Mouse (Mus musculus): ENCODE measurements around the gene Rptn. TPM values are rescaled to one million over a fixed set of nuclear protein-coding genes. Genes with fewer than 3 reads are reported as not detected.
"Not testable (repeated sequence)": the region's sequence is repeated elsewhere in the genome, so short reads cannot be mapped to it uniquely, and the experiment has no call there.

Gene Rptn
- polyA plus RNA-seq, 1 experiment from 2014 or later = not detected

- Histone ChIP-seq H3K27ac (no peak overlapping the region), H3K4me1 (no peaks in the 10 kb centered on the region), H3K4me3 (no peak overlapping the region), H3K9me3 (no peaks in the 10 kb centered on the region), H3K9ac (no peak overlapping the region), H3K36me3 (replicated peaks) (no peaks in the 10 kb centered on the region), H3K27me3 (replicated peaks) (no peaks in the 10 kb centered on the region), H3K4me2 (no peak overlapping the region)
- no peak for ATAC-seq (replicated peaks)
- 30% methylated on average over 3 of the region's 3 CpGs for WGBS
These were observed 38.2 kb downstream of the Rptn start for GRCm38 (mm10) chr3:93431673-93432072.

DNA sequence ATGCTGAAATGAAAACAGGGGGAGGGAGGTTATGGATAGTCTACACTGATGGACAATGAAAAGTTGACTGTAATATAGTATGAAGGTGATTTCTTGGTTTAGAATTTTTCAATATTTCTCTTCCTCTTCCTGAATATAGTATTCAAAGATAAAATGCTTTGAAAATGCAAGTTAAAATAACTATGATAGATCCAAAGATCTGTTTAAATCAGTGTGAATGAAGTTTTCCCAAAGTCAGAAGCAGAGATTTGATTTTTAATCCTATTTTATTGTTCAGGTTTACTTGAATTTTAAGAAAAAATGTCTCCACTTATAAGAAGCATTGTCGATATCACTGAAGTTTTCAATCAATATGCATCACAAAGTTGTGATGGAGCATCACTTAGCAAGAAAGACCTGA, 48.5 kb downstream of the Rptn start, which contains the start of gene Tchh:
Gene Tchh, plus strand, starts transcription at position 301 of the 400 bp plus-strand sequence.
- ATAC-seq (replicated peaks) = no peak
- Histone ChIP-seq H3K27me3 (replicated peaks) (peaks cover 21% of the 10 kb centered on the region), H3K27ac (no peak within 1 kb of the TSS), H3K4me1 (peaks cover 20% of the 10 kb centered on the region), H3K9ac (no peak within 1 kb of the TSS), H3K4me3 (no peak within 1 kb of the TSS), H3K9me3 (no peaks in the 10 kb centered on the region), H3K4me2 (peak within 1 kb of the TSS; percentile 93), H3K36me3 (replicated peaks) (no peaks in the 10 kb centered on the region)
- 88% methylated on average over 1 of the region's 1 CpGs for WGBS

DNA sequence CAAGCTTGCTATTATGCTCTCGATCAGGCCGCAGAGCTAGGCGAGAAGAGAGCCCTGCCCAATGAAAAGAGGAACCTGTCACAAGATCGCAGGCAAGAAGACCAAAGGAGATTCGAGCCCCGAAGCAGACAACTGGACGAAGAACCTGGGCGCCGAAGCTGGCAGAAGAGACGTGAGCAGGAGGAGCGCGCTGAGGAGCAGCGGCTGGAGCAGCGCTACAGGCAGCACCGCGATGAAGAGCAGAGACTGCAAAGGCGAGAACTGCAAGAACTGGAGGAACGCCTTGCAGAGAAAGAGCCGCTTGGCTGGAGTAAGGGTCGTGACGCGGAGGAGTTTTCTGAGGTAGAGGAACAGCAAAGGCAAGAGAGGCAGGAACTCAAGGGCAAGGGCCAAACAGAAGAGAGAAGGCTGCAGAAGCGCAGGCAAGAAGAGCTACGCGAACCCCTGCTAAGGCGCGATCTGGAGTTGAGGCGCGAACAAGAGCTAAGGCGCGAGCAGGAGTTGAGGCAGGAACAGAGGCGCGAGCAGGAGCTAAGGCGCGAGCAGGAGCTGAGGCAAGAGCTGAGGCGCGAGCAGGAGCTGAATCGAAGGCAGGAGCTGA, 50.1 kb downstream of the Rptn start:
- under 1% methylated on average over 38 of the region's 38 CpGs for WGBS
- Histone ChIP-seq H3K27me3 (replicated peaks) (peaks cover 21% of the 10 kb centered on the region), H3K9me3 (no peaks in the 10 kb centered on the region), H3K9ac (0 out of 2 replicates have a peak overlapping the region, but pooled peaks have one; percentile 50), H3K36me3 (replicated peaks) (no peaks in the 10 kb centered on the region), H3K27ac (no peak overlapping the region), H3K4me1 (peaks cover 26% of the 10 kb centered on the region), H3K4me2 (peak overlapping the region; percentile 93), H3K4me3 (peak overlapping the region; percentile 61)
- ATAC-seq (replicated peaks) = peak; percentile 10; the same call in 1 of the 2 replicates

DNA sequence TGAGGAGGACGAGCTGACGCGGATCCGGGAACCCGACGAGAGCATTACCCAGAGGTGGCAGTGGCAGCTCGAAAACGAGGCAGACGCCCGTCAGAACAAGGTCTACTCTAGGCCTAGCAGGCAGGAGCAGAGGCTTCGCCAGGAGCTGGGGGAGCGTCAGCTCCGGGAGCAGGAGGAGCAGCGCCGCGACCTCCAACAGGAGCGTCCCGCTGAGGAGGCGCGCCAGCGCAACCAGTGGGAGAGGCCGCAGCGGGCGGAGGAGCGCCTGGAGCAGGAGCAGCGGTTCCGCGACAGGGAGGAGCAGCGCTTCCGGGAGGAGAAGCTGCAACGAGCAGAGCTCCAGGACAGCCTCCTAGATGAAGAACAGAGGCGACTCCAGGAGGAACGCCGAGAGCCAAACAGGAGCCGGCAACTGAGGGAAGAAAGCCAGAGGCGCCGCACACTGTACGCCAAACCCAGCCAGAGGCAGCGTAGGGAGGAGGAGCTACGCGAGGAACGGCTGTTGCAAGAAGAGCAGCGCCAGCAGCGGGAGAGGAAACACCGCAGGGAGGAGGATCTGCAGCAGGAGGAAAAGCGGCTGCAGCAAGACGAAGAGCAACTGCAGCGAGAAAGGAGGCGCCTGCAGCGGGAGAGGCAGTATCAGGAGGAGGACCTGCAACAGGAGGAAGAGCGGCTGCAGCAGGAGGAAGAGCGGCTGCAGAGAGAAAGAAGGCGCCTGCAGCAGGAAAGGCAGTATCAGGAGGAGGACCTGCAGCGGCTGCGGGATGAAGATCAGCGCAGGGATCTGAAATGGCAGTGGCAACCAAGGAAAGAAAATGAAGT, 51.1 kb downstream of the Rptn start:
- Histone ChIP-seq H3K27ac (peak overlapping the region; percentile 75), H3K36me3 (replicated peaks) (no peaks in the 10 kb centered on the region), H3K4me3 (peak overlapping the region; percentile 61), H3K9ac (peak overlapping the region; percentile 50), H3K4me2 (peak overlapping the region; percentile 93), H3K4me1 (peaks cover 26% of the 10 kb centered on the region), H3K9me3 (no peaks in the 10 kb centered on the region), H3K27me3 (replicated peaks) (peaks cover 22% of the 10 kb centered on the region)
- peak; percentile 89 for ATAC-seq (replicated peaks)
- WGBS = under 1% methylated on average over 56 of the region's 56 CpGs

- H3K9ac ChIP-seq = peak overlapping the region; percentile 50
- ATAC-seq (replicated peaks) = peak; percentile 18
- H3K27me3 ChIP-seq (replicated peaks) = peaks cover 29% of the 10 kb centered on the region
- H3K4me1 ChIP-seq = peaks cover 26% of the 10 kb centered on the region
- H3K27ac ChIP-seq = peak overlapping the region; percentile 75
- H3K36me3 ChIP-seq (replicated peaks) = no peaks in the 10 kb centered on the region
- no peaks in the 10 kb centered on the region for H3K9me3 ChIP-seq
- H3K4me2 ChIP-seq = peak overlapping the region; percentile 93
- under 1% methylated on average over 36 of the region's 36 CpGs for WGBS
- peak overlapping the region; percentile 61 for H3K4me3 ChIP-seq
These were observed 51.7 kb downstream of the Rptn start for GRCm38 (mm10) chr3:93445165-93445705.

GRCm38 (mm10) chr3:93446128-93446755, 52.7 kb downstream of the Rptn start:
- peak overlapping the region; percentile 61 for H3K4me3 ChIP-seq
- 1% methylated on average over 54 of the region's 54 CpGs for WGBS
- H3K36me3 ChIP-seq (replicated peaks) = no peaks in the 10 kb centered on the region
- H3K9me3 ChIP-seq = no peaks in the 10 kb centered on the region
- H3K9ac ChIP-seq = peak overlapping the region; percentile 41
- H3K4me1 ChIP-seq = peaks cover 26% of the 10 kb centered on the region
- peaks cover 22% of the 10 kb centered on the region for H3K27me3 ChIP-seq (replicated peaks)
- no peak overlapping the region for H3K27ac ChIP-seq
- H3K4me2 ChIP-seq = peak overlapping the region; percentile 93
- ATAC-seq (replicated peaks) = no peak

DNA sequence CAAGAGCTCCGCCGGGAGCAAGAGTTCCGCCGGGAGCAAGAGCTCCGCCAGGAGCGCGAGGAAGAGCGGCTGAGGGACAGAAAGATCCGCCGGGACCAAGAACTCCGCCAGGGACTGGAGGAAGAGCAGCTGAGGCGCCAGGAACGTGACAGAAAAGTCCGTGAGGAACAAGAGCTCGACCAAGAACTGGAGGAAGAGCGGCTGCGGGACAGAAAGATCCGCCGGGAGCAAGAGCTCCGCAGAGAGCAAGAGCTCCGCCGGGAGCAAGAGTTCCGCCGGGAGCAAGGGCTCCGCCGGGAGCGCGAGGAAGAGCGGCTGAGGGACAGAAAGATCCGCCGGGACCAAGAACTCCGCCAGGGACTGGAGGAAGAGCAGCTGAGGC, 53.2 kb downstream of the Rptn start:
- H3K27me3 ChIP-seq (replicated peaks) = peaks cover 20% of the 10 kb centered on the region
- WGBS = 3% methylated on average over 32 of the region's 32 CpGs

GRCm38 (mm10) chr3:93447138-93447841, 53.8 kb downstream of the Rptn start:
- WGBS = under 1% methylated on average over 59 of the region's 59 CpGs
- Histone ChIP-seq H3K9me3 (no peaks in the 10 kb centered on the region), H3K27ac (peak overlapping the region; percentile 23; the same call in 1 of the 2 replicates)

More for the DNA sequence above, 53.2 kb downstream of the Rptn start:
- Histone ChIP-seq H3K4me3 (peak overlapping the region; percentile 61), H3K4me2 (peak overlapping the region; percentile 93), H3K9ac (peak overlapping the region; percentile 41; the same call in 1 of the 2 replicates), H3K4me1 (peaks cover 26% of the 10 kb centered on the region)
- not testable (repeated sequence) for ATAC-seq (replicated peaks); H3K27ac ChIP-seq; H3K9me3 ChIP-seq; H3K36me3 ChIP-seq (replicated peaks)

More at GRCm38 (mm10) chr3:93447138-93447841, 53.8 kb downstream of the Rptn start:
- H3K36me3 ChIP-seq (replicated peaks) = no peaks in the 10 kb centered on the region
- H3K27me3 ChIP-seq (replicated peaks) = peaks cover 18% of the 10 kb centered on the region
- peak overlapping the region; percentile 93 for H3K4me2 ChIP-seq
- peak overlapping the region; percentile 61 for H3K4me3 ChIP-seq
- ATAC-seq (replicated peaks) = peak; percentile 67
- peaks cover 26% of the 10 kb centered on the region for H3K4me1 ChIP-seq
- H3K9ac ChIP-seq = peak overlapping the region; percentile 41

Small RNA genes within 50 kb of the gene (microRNA-seq; reads per million reads assigned to microRNA genes)
- gene Gm22752 (not detected), gene Gm44353 (not detected)

Other genes starting within 250 kb of the Rptn start
- not detected in 2 replicates for gene Crnn, start 248.9 kb upstream of the Rptn start, polyA plus RNA-seq (2015; fragmentation: Nextera tagmentation; extraction: Ambion mirVana)
- gene Flg2, start 196.4 kb upstream of the Rptn start, polyA plus RNA-seq (2015; fragmentation: Nextera tagmentation; extraction: Ambion mirVana) = not detected in 2 replicates
- gene Flg, start 120.2 kb upstream of the Rptn start, polyA plus RNA-seq (2015; fragmentation: Nextera tagmentation; extraction: Ambion mirVana) = not detected in 2 replicates
- not detected in 2 replicates for gene Hrnr, start 74.0 kb upstream of the Rptn start, polyA plus RNA-seq (2015; fragmentation: Nextera tagmentation; extraction: Ambion mirVana)
- 0.82 and 1.2 TPM in 2 replicates for gene Tchh, start 48.6 kb downstream of the Rptn start, polyA plus RNA-seq (2015; fragmentation: Nextera tagmentation; extraction: Ambion mirVana)
- not detected in 2 replicates for gene Tchhl1, start 75.1 kb downstream of the Rptn start, polyA plus RNA-seq (2015; fragmentation: Nextera tagmentation; extraction: Ambion mirVana)
- gene S100a11, start 126.8 kb downstream of the Rptn start, polyA plus RNA-seq (2015; fragmentation: Nextera tagmentation; extraction: Ambion mirVana) = 158 and 167 TPM in 2 replicates
- gene S100a10, start 161.4 kb downstream of the Rptn start, polyA plus RNA-seq (2015; fragmentation: Nextera tagmentation; extraction: Ambion mirVana) = 90.5 and 102 TPM in 2 replicates